Mouse (Mus musculus) neural tube, embryonic 10.5 days (tissue): ENCODE results near the gene Olfr986.

Experiments used
- DNase-seq: peaks from one replicate; pipeline ENCODE4 v3.0.0-alpha.2; 2017; ENCODE audit warnings: low spot score; ENCODE audit errors: extremely low spot score

Olfr986 gene

DNA sequence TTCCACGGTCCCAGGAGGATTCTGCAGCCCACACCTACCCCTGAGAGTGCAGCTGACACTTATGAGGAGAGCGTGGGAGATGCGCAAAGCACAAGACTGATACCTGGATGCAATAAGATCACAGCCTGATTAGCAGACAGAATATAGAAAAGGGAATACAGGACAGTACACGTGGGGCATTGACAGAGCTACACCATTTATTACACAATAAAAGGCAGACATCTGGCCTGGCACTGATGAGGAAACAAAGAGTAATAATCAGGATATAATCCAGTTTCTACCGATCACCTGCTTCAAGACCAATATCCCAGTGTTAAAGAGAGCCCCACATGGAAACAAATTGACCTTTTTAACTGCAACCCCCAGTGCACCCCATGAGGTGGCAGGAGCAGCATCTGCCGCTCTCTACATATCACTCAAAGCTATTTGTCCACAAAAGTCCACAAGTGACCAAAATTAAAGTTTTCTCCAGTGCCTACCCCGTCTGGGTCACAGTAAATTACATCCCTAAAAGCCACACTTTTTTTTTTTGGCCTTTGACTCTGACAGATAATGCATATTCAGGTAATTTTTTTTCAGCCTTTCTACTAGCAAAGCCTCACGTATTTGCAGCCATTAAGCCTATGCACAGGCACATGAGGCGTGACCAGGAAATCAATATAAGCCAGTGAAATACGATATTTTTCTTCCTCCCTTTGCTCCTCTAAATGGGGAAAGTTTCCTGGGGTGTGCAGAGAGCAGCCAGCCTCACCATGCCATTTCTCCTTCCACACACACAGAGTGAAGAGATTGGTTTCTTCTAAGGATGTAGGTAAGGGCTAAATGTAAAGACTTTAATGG is 53.7 kb downstream of the Olfr986 start:
- DNase-seq, result no peak

GRCm38 (mm10) chr9:40235220-40235619 is 54.5 kb downstream of the Olfr986 start:
- DNase-seq, result no peak
